Mouse (Mus musculus) intestine, embryonic 14.5 days (tissue): ENCODE data around the gene Efcab5. TPM values are rescaled to one million over a fixed set of nuclear protein-coding genes. Genes with fewer than 3 reads are reported as not detected.

Experiments used
- ATAC-seq: fragments of 200-750 bp; cut with Nextera tagmentation; replicated peaks from 2 replicates; pipeline ENCODE4 v1.8.0; 2017; ENCODE audit warnings: low read depth, moderate number of reproducible peaks, moderate TSS enrichment, moderate library complexity; ENCODE audit not compliant: low FRiP score, low TSS enrichment
- DNase-seq: peaks from one replicate; pipeline ENCODE4 v3.0.0-alpha.2; 2018; ENCODE audit warnings: low spot score
- H3K27ac ChIP-seq: fragments of 300-500 bp; sonication (generic); 2 replicates; pipeline ENCODE4 v1.5.1; 2014; ENCODE audit warnings: low read depth, mild to moderate bottlenecking, control low read depth
- H3K27me3 ChIP-seq: fragments of 300-500 bp; sonication (generic); replicated peaks from 2 replicates; pipeline ENCODE4 v1.6.1; 2014; ENCODE audit warnings: low read length, control low read depth; ENCODE audit not compliant: control insufficient read depth, insufficient read depth
- H3K36me3 ChIP-seq: fragments of 300-500 bp; sonication (generic); 2 replicates; pipeline ENCODE4 v1.6.1; 2014; ENCODE audit warnings: low read length, control low read depth; ENCODE audit not compliant: control insufficient read depth, insufficient read depth
- H3K4me1 ChIP-seq: fragments of 300-500 bp; sonication (generic); replicated peaks from 2 replicates; pipeline ENCODE4 v1.6.1; 2014; ENCODE audit warnings: low read length, control low read depth, mixed read lengths; ENCODE audit not compliant: control insufficient read depth, insufficient read depth
- H3K4me2 ChIP-seq: fragments of 300-500 bp; sonication (generic); 2 replicates; pipeline ENCODE4 v1.6.1; 2014; ENCODE audit warnings: low read length
- H3K4me3 ChIP-seq: fragments of 300-500 bp; sonication (generic); 2 replicates; pipeline ENCODE4 v1.5.1; 2014; ENCODE audit warnings: low read depth, low read length, control low read depth, mixed read lengths
- H3K9ac ChIP-seq: fragments of 300-500 bp; sonication (generic); 2 replicates; pipeline ENCODE4 v1.6.1; 2014; ENCODE audit warnings: mild to moderate bottlenecking, low read length
- H3K9me3 ChIP-seq: fragments of 300-500 bp; sonication (generic); 2 replicates; pipeline ENCODE4 v1.6.1; 2016; ENCODE audit warnings: low read length, control low read depth; ENCODE audit not compliant: control insufficient read depth
- WGBS: fragments of 180-500 bp; shearing (Covaris S2); extraction: QIAGEN DNeasy Blood & Tissue Kit; methylation state at CpG from one replicate; pipeline ENCODE4 v1.1.7; 2014; 5-methylcytosine and 5-hydroxymethylcytosine counted together
- microRNA counts: library from miRNA; unstranded; fragments of <30 nt; microRNA quantifications from one replicate; lab custom pipeline; 2016
- microRNA-seq: library from miRNA; unstranded; fragments of <30 nt; microRNA quantifications from one replicate; pipeline ENCODE4, GENCODE M21; 2016
- polyA plus RNA-seq: library from polyadenylated mRNA; unstranded; fragments of >200 nt; fragmentation: Nextera tagmentation; extraction: Ambion mirVana; gene quantifications from 2 replicates; pipeline ENCODE4 v1.2.1, GENCODE M21; 2014

Gene Efcab5
- polyA plus RNA-seq, 1 experiment from 2014 or later, result 0.58 TPM

DNA sequence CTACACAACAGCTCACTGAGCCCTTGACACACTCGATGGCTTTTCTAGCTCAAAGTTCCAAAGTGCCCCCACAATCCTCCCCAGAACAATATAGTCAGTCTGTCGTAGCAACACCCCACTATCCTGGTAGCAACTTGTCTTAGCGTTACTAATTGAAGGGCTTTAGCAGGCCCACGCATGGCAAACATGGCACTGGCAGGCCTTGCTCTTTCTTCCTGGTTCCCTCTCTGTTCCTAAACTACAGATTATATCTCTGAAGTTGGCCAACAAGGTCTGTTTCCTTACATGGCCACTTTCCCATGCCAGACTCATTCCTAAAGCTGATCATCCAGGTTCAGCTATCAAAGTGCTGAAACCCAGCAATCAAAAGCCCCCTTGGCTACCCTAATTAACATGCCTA is 146.9 kb downstream of the Efcab5 start:
- H3K9ac ChIP-seq, result no peak overlapping the region
- H3K36me3 ChIP-seq, result peaks cover 25% of the 10 kb centered on the region
- ATAC-seq (no peak), DNase-seq (no peak)
- no peak overlapping the region for H3K27ac ChIP-seq
- H3K4me3 ChIP-seq, result no peak overlapping the region
- H3K4me1 ChIP-seq, result no peaks in the 10 kb centered on the region
- WGBS, result 92% methylated on average over 4 of the region's 4 CpGs
- no peaks in the 10 kb centered on the region for H3K9me3 ChIP-seq
- H3K27me3 ChIP-seq, result no peaks in the 10 kb centered on the region
- no peak overlapping the region for H3K4me2 ChIP-seq

MicroRNA genes within 50 kb of the gene (microRNA counts, 519-probe panel; counts per million panel counts)
- microRNA mmu-miR-423-3p (lab: Ali Mortazavi, UCI) (3,807 counts per million, percentile 55 among the panel's probes with 10 or more counts), microRNA mmu-miR-423-5p (lab: Ali Mortazavi, UCI) (3,824 counts per million, percentile 56 among the panel's probes with 10 or more counts)

Small RNAs within 50 kb of the gene (microRNA-seq; reads per million reads assigned to microRNA genes)
- gene Mir423, result 4,220 reads per million, percentile 90 among the genes with 10 or more reads in this experiment

Other genes with a start within 250 kb of the Efcab5 start
- 6.8 and 7.0 TPM in 2 replicates for gene Slc6a4, start 190.4 kb downstream of the Efcab5 start, polyA plus RNA-seq
- gene Nsrp1, start 110.5 kb downstream of the Efcab5 start, polyA plus RNA-seq, result 53.3 and 53.6 TPM in 2 replicates
- 9.4 and 10.6 TPM in 2 replicates for gene Ssh2, start 27.3 kb upstream of the Efcab5 start, polyA plus RNA-seq